Mouse (Mus musculus) thymus, adult 2 months (tissue): ENCODE data around the gene Myo5a. TPM values are rescaled to one million over a fixed set of nuclear protein-coding genes. Genes with fewer than 3 reads are reported as not detected.

Experiments used
- DNase-seq: peaks from one replicate; pipeline ENCODE4 v3.0.0; 2021
- H3K27ac ChIP-seq: fragments of 200-500 bp; 2 replicates; pipeline ENCODE4 v1.5.1; 2012; ENCODE audit warnings: low read length, control low read depth; ENCODE audit not compliant: control insufficient read depth, insufficient read depth
- H3K27me3 ChIP-seq: fragments of 200-500 bp; 2 replicates; pipeline ENCODE4 v1.6.1; 2012; ENCODE audit warnings: mild to moderate bottlenecking, low read length, moderate library complexity, mixed read lengths; ENCODE audit not compliant: control insufficient read depth, insufficient read depth
- H3K36me3 ChIP-seq: fragments of 200-500 bp; 2 replicates; pipeline ENCODE4 v1.6.1; 2012; ENCODE audit warnings: mild to moderate bottlenecking, low read length, moderate library complexity; ENCODE audit not compliant: control insufficient read depth, insufficient read depth
- H3K4me1 ChIP-seq: fragments of 200-500 bp; replicated peaks from 2 replicates; pipeline ENCODE4 v1.6.1; 2012; ENCODE audit warnings: low read length; ENCODE audit not compliant: control insufficient read depth, insufficient read depth
- H3K4me3 ChIP-seq: fragments of 200-500 bp; 2 replicates; pipeline ENCODE4 v1.5.1; 2012; ENCODE audit warnings: mild to moderate bottlenecking, low read length, control low read depth, moderate library complexity; ENCODE audit not compliant: control insufficient read depth, insufficient read depth
- CTCF ChIP-seq: fragments of 200-500 bp; IDR thresholded peaks from 2 replicates; pipeline ENCODE4 v1.5.1; 2012; ENCODE audit warnings: mild to moderate bottlenecking, control low read depth, low read length, moderate library complexity, borderline replicate concordance; ENCODE audit not compliant: control insufficient read depth, poor library complexity, insufficient read depth; ENCODE audit errors: extremely low read depth
- POLR2A ChIP-seq: fragments of 200-500 bp; IDR thresholded peaks from 2 replicates; pipeline ENCODE4 v1.6.1; 2012; ENCODE audit warnings: mild to moderate bottlenecking, low read length, control low read depth, moderate library complexity; ENCODE audit not compliant: control insufficient read depth, poor library complexity, insufficient read depth; ENCODE audit errors: extremely low read depth
- WGBS: fragments of 180-500 bp; shearing (Covaris S2); methylation state at CpG from one replicate; pipeline ENCODE4 v1.1.7; 2018; 5-methylcytosine and 5-hydroxymethylcytosine counted together
- polyA plus RNA-seq: library from polyadenylated mRNA; depleted of rRNA; stranded (reverse); fragments of >200 nt; gene quantifications from 2 replicates; pipeline ENCODE4 v1.2.3, GENCODE M21; 2012

The Myo5a gene
- polyA plus RNA-seq, 1 experiment = 8.3 TPM

DNA sequence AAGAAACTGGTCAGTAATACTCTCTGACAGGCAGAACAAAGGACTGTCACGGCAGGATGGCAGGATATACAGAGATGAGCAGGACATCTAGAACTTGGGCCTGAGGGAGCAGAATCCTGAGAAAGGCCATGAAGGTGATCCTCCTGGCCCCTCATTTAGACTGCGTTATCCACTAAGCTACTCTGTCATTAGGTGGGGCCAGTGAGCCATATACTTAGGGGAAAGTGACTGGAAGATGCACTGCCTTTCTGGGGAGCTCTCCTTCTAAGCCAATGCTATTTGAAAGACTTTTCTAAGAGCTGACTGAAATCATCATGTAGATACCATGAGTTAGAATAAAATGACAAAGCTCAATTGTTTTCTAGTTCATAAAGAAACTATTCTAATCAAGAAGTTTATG, 139.5 kb downstream of the Myo5a start:
- no peak for TF ChIP-seq CTCF
- TF ChIP-seq POLR2A = no peak
- no peaks in the 10 kb centered on the region for H3K36me3 ChIP-seq
- H3K4me3 ChIP-seq = no peak overlapping the region
- no peak overlapping the region for H3K27ac ChIP-seq
- no peaks in the 10 kb centered on the region for H3K27me3 ChIP-seq
- no peak for DNase-seq
- 97% methylated on average over 2 of the region's 2 CpGs for WGBS
- no peaks in the 10 kb centered on the region for H3K4me1 ChIP-seq

DNA sequence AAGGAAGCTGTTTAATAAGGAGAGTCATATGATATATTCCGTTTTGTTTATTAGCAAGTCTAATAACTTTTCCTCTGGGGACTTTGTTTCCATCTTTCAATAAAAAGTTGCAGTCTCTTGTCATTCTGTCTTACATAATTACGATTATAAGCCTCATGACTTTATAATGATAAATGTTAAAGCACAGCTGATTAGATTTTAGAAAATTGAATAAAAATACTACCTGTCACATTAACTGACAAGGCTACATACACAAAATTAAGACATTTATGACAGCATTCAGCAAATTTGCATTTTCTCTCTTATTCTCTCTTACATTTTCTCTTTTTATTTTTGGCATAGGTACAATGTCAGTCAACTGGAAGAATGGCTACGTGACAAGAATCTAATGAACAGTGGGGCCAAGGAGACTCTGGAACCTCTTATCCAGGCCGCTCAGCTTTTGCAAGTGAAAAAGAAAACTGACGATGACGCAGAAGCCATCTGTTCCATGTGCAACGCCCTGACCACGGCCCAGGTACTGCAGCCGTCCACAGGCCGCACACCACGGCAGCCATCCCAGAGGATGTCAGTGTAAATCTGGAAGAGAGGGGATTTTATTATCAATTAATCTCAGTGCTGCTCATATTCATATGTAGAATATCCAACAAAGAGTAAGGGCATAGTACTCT, 144.1 kb downstream of the Myo5a start:
- no peaks in the 10 kb centered on the region for H3K27me3 ChIP-seq
- TF ChIP-seq CTCF (no peak), POLR2A (no peak)
- no peak overlapping the region for H3K27ac ChIP-seq
- no peak overlapping the region for H3K4me3 ChIP-seq
- no peaks in the 10 kb centered on the region for H3K36me3 ChIP-seq
- DNase-seq = no peak
- WGBS = 96% methylated on average over 11 of the region's 11 CpGs
- no peaks in the 10 kb centered on the region for H3K4me1 ChIP-seq

DNA sequence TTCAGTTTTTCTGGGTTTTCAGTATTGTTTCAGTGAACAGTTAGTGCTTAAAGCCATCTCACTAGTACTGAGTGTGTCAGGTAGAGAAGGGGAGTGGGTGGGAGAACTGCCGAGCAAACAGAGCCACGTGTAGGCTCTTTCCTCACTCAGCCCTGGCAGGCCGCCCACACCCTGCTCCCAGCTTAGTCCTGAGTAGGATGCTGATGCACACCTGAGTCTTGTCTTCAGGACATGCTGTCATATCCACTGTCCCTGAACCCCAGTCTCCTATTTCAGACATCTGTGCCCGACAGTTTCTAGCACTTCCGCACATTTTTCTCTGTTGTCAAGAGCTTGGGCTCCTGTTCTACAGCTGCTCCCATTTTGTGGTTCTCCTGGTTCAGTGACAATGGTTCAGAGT, 149.1 kb downstream of the Myo5a start:
- DNase-seq = no peak
- Histone ChIP-seq H3K36me3 (no peaks in the 10 kb centered on the region), H3K4me3 (no peak overlapping the region), H3K27me3 (no peaks in the 10 kb centered on the region), H3K27ac (no peak overlapping the region), H3K4me1 (0 out of 2 replicates have a peak, but pooled peaks cover 2% of the 10 kb centered on the region)
- TF ChIP-seq POLR2A (no peak), CTCF (no peak)
- 95% methylated on average over 5 of the region's 5 CpGs for WGBS

DNA sequence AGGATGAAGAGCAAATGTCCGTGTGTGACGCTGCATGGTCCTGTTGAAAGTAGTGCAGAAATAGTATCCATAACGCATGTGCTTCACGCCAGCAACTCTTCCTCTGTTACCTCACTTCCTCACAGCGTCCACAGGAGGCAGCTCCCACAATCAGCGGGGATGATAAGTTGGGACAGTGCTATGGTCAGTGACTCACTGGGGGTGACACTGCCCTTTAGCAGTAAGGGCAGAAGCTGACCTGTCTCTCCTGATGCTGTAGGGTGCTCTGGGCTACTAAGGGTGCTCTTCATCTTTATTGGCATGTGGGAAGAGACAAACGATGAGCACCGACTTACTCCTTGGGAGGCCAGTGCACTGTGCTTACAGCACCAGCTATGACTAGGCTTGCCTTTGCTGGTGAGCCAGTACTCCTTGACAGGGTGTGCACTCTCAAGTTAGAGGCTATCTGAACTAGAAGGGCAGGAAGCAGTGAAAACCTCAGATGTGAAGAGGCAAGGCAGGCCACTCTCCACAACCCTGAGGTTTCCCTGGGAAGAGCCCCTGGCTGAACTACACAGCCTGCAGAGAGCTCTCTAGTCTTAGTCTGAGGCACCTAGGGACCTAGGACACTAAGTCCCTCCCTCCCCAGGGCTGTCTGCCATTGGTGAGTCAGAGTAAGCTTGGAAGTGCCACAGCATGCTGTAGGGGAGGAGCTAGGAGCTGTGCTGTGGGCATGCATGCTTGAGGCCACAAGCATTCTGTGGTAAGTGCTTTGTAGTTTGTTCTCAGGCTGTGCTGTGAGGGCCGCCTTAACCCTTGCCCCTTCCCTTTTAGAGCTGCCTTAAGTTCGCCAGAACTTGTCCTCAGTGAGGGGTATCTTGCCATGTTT, 150.8 kb downstream of the Myo5a start:
- no peak for DNase-seq
- Histone ChIP-seq H3K27me3 (no peaks in the 10 kb centered on the region), H3K4me1 (0 out of 2 replicates have a peak, but pooled peaks cover 2% of the 10 kb centered on the region), H3K36me3 (no peaks in the 10 kb centered on the region), H3K27ac (no peak overlapping the region), H3K4me3 (no peak overlapping the region)
- TF ChIP-seq POLR2A = no peak
- no peak for TF ChIP-seq CTCF
- 66% methylated on average over 10 of the region's 10 CpGs for WGBS

DNA sequence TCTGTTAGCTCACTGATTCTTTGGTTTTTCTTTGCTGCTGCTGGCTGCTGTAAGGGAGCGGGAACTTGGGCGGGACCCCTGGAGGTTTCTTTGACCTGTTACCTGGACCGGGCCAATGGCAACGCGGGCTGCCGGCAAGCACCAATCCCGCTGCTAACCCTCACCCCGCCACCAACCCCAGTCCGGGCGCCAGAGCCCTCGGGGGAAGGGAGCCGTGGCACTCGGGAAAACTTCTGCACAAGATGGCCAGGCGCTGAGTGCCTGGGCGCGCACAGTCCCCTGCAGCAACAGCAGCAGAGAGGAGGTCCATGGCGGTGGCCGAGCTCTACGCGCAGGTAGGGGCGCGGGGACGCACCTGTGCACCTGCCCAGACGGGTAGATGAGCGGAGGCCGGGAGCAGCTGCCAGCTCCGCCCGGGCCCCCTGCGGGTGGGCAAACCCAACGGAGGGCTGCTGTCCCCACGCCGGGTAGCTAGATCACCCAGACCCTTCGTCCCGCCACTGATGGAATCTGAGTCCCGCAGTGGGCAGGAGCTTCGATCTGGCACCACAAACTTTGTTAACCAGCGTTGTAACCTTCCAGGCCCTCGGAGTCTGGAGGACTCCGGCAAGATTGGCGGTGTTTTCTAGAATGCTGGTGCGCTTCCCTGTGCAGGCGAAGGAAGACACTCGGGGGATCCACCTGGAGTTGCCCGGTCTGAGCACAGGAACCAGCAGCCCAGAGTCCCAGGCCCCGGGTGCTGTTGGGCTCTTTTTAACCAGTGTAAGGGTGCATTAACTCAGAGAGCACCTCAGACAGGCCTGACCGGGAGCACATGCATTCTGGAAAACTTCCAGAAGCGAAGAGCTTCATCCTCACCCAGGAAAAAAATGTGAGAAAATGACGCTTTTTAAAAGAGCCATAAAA, 161.3 kb downstream of the Myo5a start, which contains the start of gene Myo5c:
Gene Myo5c (plus strand): TSS at position 180 of the 906 bp plus-strand sequence.
- WGBS = 20% methylated on average over 48 of the region's 48 CpGs
- DNase-seq = no peak
- H3K27ac ChIP-seq = no peak within 1 kb of the TSS
- no peaks in the 10 kb centered on the region; the same call in 1 of the 2 replicates for H3K4me1 ChIP-seq
- no peaks in the 10 kb centered on the region for H3K36me3 ChIP-seq
- TF ChIP-seq POLR2A (no peak), CTCF (no peak)
- no peak within 1 kb of the TSS for H3K4me3 ChIP-seq
- H3K27me3 ChIP-seq = no peaks in the 10 kb centered on the region

DNA sequence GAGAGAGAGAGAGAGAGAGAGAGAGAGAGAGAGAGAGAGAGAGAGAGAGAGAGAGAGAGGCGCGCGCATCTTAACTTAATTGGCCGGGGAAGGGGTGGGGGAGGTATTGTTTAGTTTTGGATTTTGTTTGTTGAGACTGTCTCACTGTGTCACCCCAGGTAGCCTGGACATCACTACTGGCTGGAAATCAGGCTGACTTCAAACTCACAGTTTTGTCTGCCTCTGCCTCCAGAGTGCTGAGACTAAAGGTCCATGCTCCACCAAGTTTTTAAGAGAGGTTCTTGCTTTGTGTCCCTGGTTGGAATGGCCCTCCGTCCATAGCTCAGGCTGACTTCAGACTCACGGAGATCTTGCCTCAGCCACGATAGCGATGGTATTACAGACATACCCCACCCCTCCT, 162.0 kb downstream of the Myo5a start:
- no peak for DNase-seq
- Histone ChIP-seq H3K4me1 (no peaks in the 10 kb centered on the region; the same call in 1 of the 2 replicates), H3K27ac (no peak overlapping the region), H3K4me3 (no peak overlapping the region), H3K27me3 (no peaks in the 10 kb centered on the region), H3K36me3 (no peaks in the 10 kb centered on the region)
- WGBS = 98% methylated on average over 8 of the region's 8 CpGs
- TF ChIP-seq CTCF = no peak
- TF ChIP-seq POLR2A = no peak
